Mouse (Mus musculus) spleen, adult 10 weeks (tissue): Measurements from ENCODE around the gene Ccdc125. TPM values are rescaled to one million over a fixed set of nuclear protein-coding genes. Genes with fewer than 3 reads are reported as not detected.

Experiments
- polyA plus RNA-seq: library from polyadenylated mRNA; stranded (reverse); fragments of 350-450 nt; fragmentation: Illumina TruSeq; extraction: RNeasy Lipid Tissue Mini Kit (QIAGEN cat#74804); gene quantifications from one replicate; pipeline ENCODE4 v1.2.3, GENCODE M21; 2015; ENCODE audit warnings: low replicate concordance; ENCODE audit not compliant: insufficient read depth

The Ccdc125 gene
- polyA plus RNA-seq, result 22.3 TPM

GRCm38 (mm10) chr13:100669291-100670022 is at the start of gene Ccdc125:
TSS of gene Ccdc125 (plus strand) at chr13:100669717.

GRCm38 (mm10) chr13:100650550-100651438 is 18.7 kb upstream of the Ccdc125 start, which contains the start of the genes Ak6 and Rad17:
TSS of gene Ak6 (plus strand) at chr13:100650979.
TSS of gene Rad17 (minus strand) at chr13:100651051.

GRCm38 (mm10) chr13:100651439-100652186 is 17.9 kb upstream of the Ccdc125 start, which contains the start of gene Taf9:
TSS of gene Taf9 (plus strand) at chr13:100651579.

GRCm38 (mm10) chr13:100730861-100731176 is 61.3 kb downstream of the Ccdc125 start, which contains the start of gene Cdk7:
TSS of gene Cdk7 (minus strand) at chr13:100730939.

GRCm38 (mm10) chr13:100744036-100744744 is 74.7 kb downstream of the Ccdc125 start, which contains the start of gene Mrps36:
TSS of gene Mrps36 (minus strand) at chr13:100744659.

Other genes with a start within 250 kb of the Ccdc125 start
- gene Naip1, start 216.8 kb upstream of the Ccdc125 start, polyA plus RNA-seq, result 4.4 TPM
- gene Gtf2h2, start 177.1 kb upstream of the Ccdc125 start, polyA plus RNA-seq, result 74.5 TPM
- gene Ocln, start 117.0 kb upstream of the Ccdc125 start, polyA plus RNA-seq, result 0.15 TPM
- gene Marveld2, start 52.7 kb upstream of the Ccdc125 start, polyA plus RNA-seq, result 7.9 TPM
- gene Ak6, start 18.7 kb upstream of the Ccdc125 start, polyA plus RNA-seq, result 157 TPM
- gene Rad17, start 18.7 kb upstream of the Ccdc125 start, polyA plus RNA-seq, result 34.2 TPM
- 9.8 TPM for gene Taf9, start 18.1 kb upstream of the Ccdc125 start, polyA plus RNA-seq
- 43.5 TPM for gene Cdk7, start 61.2 kb downstream of the Ccdc125 start, polyA plus RNA-seq
- gene Mrps36, start 74.9 kb downstream of the Ccdc125 start, polyA plus RNA-seq, result 59.7 TPM
- 8.2 TPM for gene Cenph, start 106.2 kb downstream of the Ccdc125 start, polyA plus RNA-seq
- gene Ccnb1, start 116.9 kb downstream of the Ccdc125 start, polyA plus RNA-seq, result 24.0 TPM
- gene Slc30a5, start 163.7 kb downstream of the Ccdc125 start, polyA plus RNA-seq, result 96.8 TPM